Mouse (Mus musculus) cerebellum, postnatal 36 days (tissue): ENCODE measurements around the gene Cspg4.
A peak's percentile ranks its signal among the peaks of the same experiment; 100 is the strongest.
"Not testable (repeated sequence)": the region's sequence is repeated elsewhere in the genome, so short reads cannot be mapped to it uniquely, and the experiment has no call there.

Source experiments
- DNase-seq, 2 experiments: peaks; one replicate each; pipeline ENCODE4 v3.0.0; 2021 to 2022; ENCODE audit warnings: mixed read lengths in 2 of 2

Cspg4 gene

GRCm38 (mm10) chr9:56893313-56893712 lies 28.5 kb downstream of the Cspg4 start:
- no peak for DNase-seq

GRCm38 (mm10) chr9:56894006-56894405 lies 29.2 kb downstream of the Cspg4 start:
- no peak for DNase-seq

GRCm38 (mm10) chr9:56896779-56897178 lies 31.9 kb downstream of the Cspg4 start:
- no peak for DNase-seq

- DNase-seq, result no peak
Observed at GRCm38 (mm10) chr9:56899409-56899808, 34.6 kb downstream of the Cspg4 start.

- no peak for DNase-seq
Observed at GRCm38 (mm10) chr9:56900060-56900459, 35.2 kb downstream of the Cspg4 start.

GRCm38 (mm10) chr9:56900571-56900970 lies 35.7 kb downstream of the Cspg4 start:
- DNase-seq, result no peak

GRCm38 (mm10) chr9:56901187-56901586 lies 36.4 kb downstream of the Cspg4 start:
- no peak for DNase-seq

- no peak for DNase-seq
Observed at GRCm38 (mm10) chr9:56903662-56904061, 38.8 kb downstream of the Cspg4 start.

- DNase-seq, result no peak
Observed at GRCm38 (mm10) chr9:56907549-56907948, 42.7 kb downstream of the Cspg4 start.

- not testable (repeated sequence) for DNase-seq
Observed at GRCm38 (mm10) chr9:56909991-56910390, 45.2 kb downstream of the Cspg4 start.

GRCm38 (mm10) chr9:56911017-56911416 lies 46.2 kb downstream of the Cspg4 start:
- no peak for DNase-seq

- DNase-seq, result no peak
Observed at GRCm38 (mm10) chr9:56913991-56914390, 49.2 kb downstream of the Cspg4 start.

GRCm38 (mm10) chr9:56915116-56915515 lies 50.3 kb downstream of the Cspg4 start:
- DNase-seq, result no peak

GRCm38 (mm10) chr9:56915695-56916410 lies 51.0 kb downstream of the Cspg4 start:
- no peak for DNase-seq

GRCm38 (mm10) chr9:56917131-56917530 lies 52.3 kb downstream of the Cspg4 start:
- DNase-seq, result no peak

GRCm38 (mm10) chr9:56918466-56918865 lies 53.6 kb downstream of the Cspg4 start:
- peak; percentile 20 to 40 for DNase-seq

- DNase-seq, result no peak
Observed at GRCm38 (mm10) chr9:56922746-56923145, 57.9 kb downstream of the Cspg4 start.

- DNase-seq, result no peak
Observed at GRCm38 (mm10) chr9:56923841-56924650, 59.2 kb downstream of the Cspg4 start.

GRCm38 (mm10) chr9:56924651-56925027 lies 59.8 kb downstream of the Cspg4 start:
- peak; percentile 15 to 27 for DNase-seq

- peak in 1 of 2 experiments; percentile 6 for DNase-seq
Observed at GRCm38 (mm10) chr9:56925291-56926024, 60.6 kb downstream of the Cspg4 start.

GRCm38 (mm10) chr9:56926025-56926360 lies 61.2 kb downstream of the Cspg4 start:
- no peak for DNase-seq

GRCm38 (mm10) chr9:56926387-56926786 lies 61.6 kb downstream of the Cspg4 start:
- DNase-seq, result no peak

GRCm38 (mm10) chr9:56927191-56928012 lies 62.6 kb downstream of the Cspg4 start:
- peak in 1 of 2 experiments; percentile 7 for DNase-seq
